Mouse (Mus musculus) lung, adult 2 months (tissue): ENCODE measurements around the gene Eml6.

Experiments used
- CTCF ChIP-seq: fragments of 200-500 bp; IDR thresholded peaks from 2 replicates; pipeline ENCODE4 v1.5.1; 2011; ENCODE audit warnings: mild to moderate bottlenecking, low read length, control low read depth; ENCODE audit not compliant: insufficient read depth
- POLR2A ChIP-seq: fragments of 200-500 bp; IDR thresholded peaks from 2 replicates; pipeline ENCODE4 v1.6.1; 2011; ENCODE audit warnings: low read depth, mild to moderate bottlenecking, control low read depth, low read length, borderline replicate concordance; ENCODE audit errors: extremely low read depth

DNA sequence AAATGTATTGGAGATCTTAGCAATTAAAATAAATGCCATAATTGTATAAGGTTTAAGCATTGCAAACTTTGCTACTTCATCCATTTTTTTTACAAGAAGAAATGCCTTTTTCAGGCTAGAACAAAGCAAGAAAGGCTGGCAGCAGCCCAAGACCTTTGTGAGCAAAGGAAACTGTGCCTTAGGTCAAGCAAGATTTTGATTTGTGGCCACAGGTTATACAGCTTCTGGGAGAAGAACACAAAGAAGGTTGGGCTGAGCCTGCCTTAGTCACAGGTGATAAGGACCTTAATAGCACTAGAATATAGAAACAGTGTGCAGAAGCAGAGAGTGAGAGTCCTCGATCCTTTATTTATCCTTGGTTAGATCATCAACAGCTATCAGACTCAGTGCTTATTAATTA, 253.6 kb downstream of the Eml6 start:
- TF ChIP-seq POLR2A (no peak), CTCF (no peak)
